Mouse (Mus musculus) midbrain, embryonic 16.5 days (tissue): ENCODE results near the gene Gpm6a. TPM values are rescaled to one million over a fixed set of nuclear protein-coding genes. Genes with fewer than 3 reads are reported as not detected.
A peak's percentile ranks its signal among the peaks of the same experiment; 100 is the strongest.

Experiments
- ATAC-seq: fragments of 200-750 bp; cut with Nextera tagmentation; 2 replicates; pipeline ENCODE4 v1.8.0; 2017; ENCODE audit warnings: moderate TSS enrichment
- H3K27ac ChIP-seq: fragments of 300-500 bp; sonication (generic); 2 replicates; pipeline ENCODE4 v1.5.1; 2014; ENCODE audit warnings: mild to moderate bottlenecking, low read length, mixed read lengths
- H3K27me3 ChIP-seq: fragments of 300-500 bp; sonication (generic); 2 replicates; pipeline ENCODE4 v1.6.1; 2014; ENCODE audit warnings: low read depth, low read length, mixed read lengths; ENCODE audit not compliant: control insufficient read depth, insufficient read depth
- H3K36me3 ChIP-seq: fragments of 300-500 bp; sonication (generic); 2 replicates; pipeline ENCODE4 v1.6.1; 2014; ENCODE audit warnings: mild to moderate bottlenecking, low read length, moderate library complexity, mixed read lengths; ENCODE audit not compliant: control insufficient read depth, insufficient read depth
- H3K4me1 ChIP-seq: fragments of 300-500 bp; sonication (generic); 2 replicates; pipeline ENCODE4 v1.6.1; 2014; ENCODE audit warnings: mild to moderate bottlenecking, low read length, mixed read lengths; ENCODE audit not compliant: control insufficient read depth, insufficient read depth
- H3K4me2 ChIP-seq: fragments of 300-500 bp; sonication (generic); 2 replicates; pipeline ENCODE4 v1.6.1; 2014; ENCODE audit warnings: mild to moderate bottlenecking, low read length, mixed read lengths
- H3K4me3 ChIP-seq: fragments of 300-500 bp; sonication (generic); 2 replicates; pipeline ENCODE4 v1.5.1; 2014; ENCODE audit warnings: low read depth, mild to moderate bottlenecking, low read length, moderate library complexity, mixed read lengths
- H3K9ac ChIP-seq: fragments of 300-500 bp; sonication (generic); 2 replicates; pipeline ENCODE4 v1.6.1; 2014; ENCODE audit warnings: low read depth, low read length, mixed read lengths
- H3K9me3 ChIP-seq: fragments of 300-500 bp; sonication (generic); replicated peaks from 2 replicates; pipeline ENCODE4 v1.6.1; 2014; ENCODE audit warnings: mild to moderate bottlenecking, low read length, mixed read lengths; ENCODE audit not compliant: control insufficient read depth, poor library complexity, severe bottlenecking
- WGBS: fragments of 180-500 bp; shearing (Covaris S2); extraction: QIAGEN DNeasy Blood & Tissue Kit; methylation state at CpG from one replicate; pipeline ENCODE4 v1.1.7; 2014; 5-methylcytosine and 5-hydroxymethylcytosine counted together
- polyA plus RNA-seq: library from polyadenylated mRNA; unstranded; fragments of >200 nt; fragmentation: Nextera tagmentation; extraction: Ambion mirVana; gene quantifications from 2 replicates; pipeline ENCODE4 v1.2.1, GENCODE M21; 2015

Gene Gpm6a
- polyA plus RNA-seq, 1 experiment from 2014 or later = 676 TPM

DNA sequence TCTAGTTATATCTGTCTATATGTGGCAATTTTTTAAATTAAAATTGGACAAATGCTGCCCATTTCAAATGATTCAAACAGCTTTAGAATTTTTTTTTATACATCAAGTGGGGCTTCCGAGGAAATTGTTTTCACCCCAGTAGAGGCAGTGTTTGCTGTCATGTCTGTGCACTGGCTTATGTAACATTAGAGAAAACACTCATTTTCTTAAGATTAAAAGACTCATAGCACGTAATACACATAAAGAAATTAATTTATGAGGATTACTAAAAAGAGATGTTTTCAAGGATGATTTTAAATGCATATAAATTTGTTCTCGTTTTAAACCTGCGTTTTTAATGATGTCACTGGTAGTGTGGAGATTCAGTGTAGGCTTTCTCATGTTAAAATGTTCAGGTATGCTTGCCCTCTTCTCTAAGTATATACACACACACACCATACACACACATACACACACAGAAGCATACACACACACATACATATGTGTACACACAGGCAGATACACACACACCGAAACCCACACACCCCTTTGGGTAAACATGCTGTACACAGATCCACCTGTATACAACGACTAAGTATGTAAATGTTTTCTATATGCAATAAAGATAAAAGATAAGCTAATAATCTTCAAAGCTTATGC is 1.4 kb downstream of the Gpm6a start:
- peak overlapping the region; percentile 81 for H3K9ac ChIP-seq
- 43% methylated on average over 6 of the region's 6 CpGs for WGBS
- peak overlapping the region; percentile 86 for H3K27ac ChIP-seq
- peak overlapping the region; percentile 63 for H3K4me3 ChIP-seq
- ATAC-seq = peak; percentile 46
- no peaks in the 10 kb centered on the region for H3K36me3 ChIP-seq
- no peaks in the 10 kb centered on the region for H3K27me3 ChIP-seq
- no peaks in the 10 kb centered on the region for H3K9me3 ChIP-seq
- peak overlapping the region; percentile 47 for H3K4me2 ChIP-seq
- peaks cover 16% of the 10 kb centered on the region for H3K4me1 ChIP-seq

GRCm38 (mm10) chr8:54956787-54957186 is 2.1 kb downstream of the Gpm6a start:
- Histone ChIP-seq H3K4me1 (peaks cover 16% of the 10 kb centered on the region), H3K27ac (peak overlapping the region; percentile 61; the same call in 1 of the 2 replicates), H3K4me2 (peak overlapping the region; percentile 42), H3K27me3 (no peaks in the 10 kb centered on the region), H3K9ac (peak overlapping the region; percentile 68), H3K4me3 (peak overlapping the region; percentile 49), H3K9me3 (no peaks in the 10 kb centered on the region), H3K36me3 (no peaks in the 10 kb centered on the region)
- 26% methylated on average over 3 of the region's 3 CpGs for WGBS
- no peak for ATAC-seq

GRCm38 (mm10) chr8:54957506-54957905 is 2.9 kb downstream of the Gpm6a start:
- Histone ChIP-seq H3K4me1 (peaks cover 19% of the 10 kb centered on the region), H3K4me2 (peak overlapping the region; percentile 73), H3K4me3 (peak overlapping the region; percentile 49), H3K27me3 (no peaks in the 10 kb centered on the region), H3K9me3 (no peaks in the 10 kb centered on the region), H3K9ac (peak overlapping the region; percentile 60; the same call in 1 of the 2 replicates), H3K27ac (peak overlapping the region; percentile 63; the same call in 1 of the 2 replicates), H3K36me3 (no peaks in the 10 kb centered on the region)
- ATAC-seq = no peak
- WGBS = 57% methylated on average over 3 of the region's 3 CpGs

DNA sequence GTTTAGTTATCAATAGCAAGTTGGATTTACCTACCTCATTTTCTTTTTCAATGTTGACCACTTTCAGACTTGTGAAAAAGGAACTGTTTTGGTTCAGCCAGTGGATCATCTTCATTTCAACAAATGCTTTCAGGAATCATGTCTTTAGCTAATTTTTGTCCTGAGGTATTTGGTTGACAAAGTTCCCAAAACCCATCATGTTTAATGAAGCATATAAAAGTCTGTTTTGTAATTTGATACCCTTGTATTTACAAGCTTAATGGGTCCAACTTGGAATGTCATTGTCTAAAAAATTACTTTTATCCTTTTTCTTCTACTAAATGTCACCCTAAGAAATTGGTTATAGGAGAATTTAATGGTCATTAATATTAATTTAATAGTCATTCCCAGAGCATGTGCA is 6.9 kb downstream of the Gpm6a start:
- Histone ChIP-seq H3K27ac (no peak overlapping the region), H3K4me1 (peaks cover 16% of the 10 kb centered on the region), H3K4me2 (no peak overlapping the region), H3K36me3 (no peaks in the 10 kb centered on the region), H3K4me3 (no peak overlapping the region), H3K9ac (no peak overlapping the region), H3K9me3 (no peaks in the 10 kb centered on the region), H3K27me3 (no peaks in the 10 kb centered on the region)
- no peak for ATAC-seq

- Histone ChIP-seq H3K27me3 (no peaks in the 10 kb centered on the region), H3K4me1 (peaks cover 9% of the 10 kb centered on the region), H3K9ac (no peak overlapping the region), H3K36me3 (no peaks in the 10 kb centered on the region), H3K9me3 (no peaks in the 10 kb centered on the region), H3K4me2 (no peak overlapping the region), H3K4me3 (no peak overlapping the region), H3K27ac (no peak overlapping the region)
- WGBS = 0% methylated on average over 1 of the region's 1 CpGs
- no peak for ATAC-seq
These were observed 20.4 kb downstream of the Gpm6a start for GRCm38 (mm10) chr8:54975020-54975419.

GRCm38 (mm10) chr8:54975506-54975905 is 20.9 kb downstream of the Gpm6a start:
- Histone ChIP-seq H3K36me3 (no peaks in the 10 kb centered on the region), H3K9me3 (no peaks in the 10 kb centered on the region), H3K4me1 (peaks cover 9% of the 10 kb centered on the region), H3K27ac (no peak overlapping the region), H3K4me2 (no peak overlapping the region), H3K27me3 (no peaks in the 10 kb centered on the region), H3K9ac (no peak overlapping the region), H3K4me3 (no peak overlapping the region)
- peak; percentile 57; the same call in 1 of the 2 replicates for ATAC-seq
- WGBS = 7% methylated on average over 2 of the region's 2 CpGs

GRCm38 (mm10) chr8:54975927-54976326 is 21.3 kb downstream of the Gpm6a start:
- H3K4me2 ChIP-seq = no peak overlapping the region
- WGBS = 31% methylated on average over 2 of the region's 2 CpGs
- no peaks in the 10 kb centered on the region for H3K36me3 ChIP-seq
- no peak overlapping the region for H3K4me3 ChIP-seq
- ATAC-seq = no peak; the same call in 1 of the 2 replicates
- H3K4me1 ChIP-seq = peaks cover 7% of the 10 kb centered on the region
- H3K9me3 ChIP-seq = no peaks in the 10 kb centered on the region
- no peak overlapping the region for H3K9ac ChIP-seq
- no peak overlapping the region for H3K27ac ChIP-seq
- no peaks in the 10 kb centered on the region for H3K27me3 ChIP-seq

DNA sequence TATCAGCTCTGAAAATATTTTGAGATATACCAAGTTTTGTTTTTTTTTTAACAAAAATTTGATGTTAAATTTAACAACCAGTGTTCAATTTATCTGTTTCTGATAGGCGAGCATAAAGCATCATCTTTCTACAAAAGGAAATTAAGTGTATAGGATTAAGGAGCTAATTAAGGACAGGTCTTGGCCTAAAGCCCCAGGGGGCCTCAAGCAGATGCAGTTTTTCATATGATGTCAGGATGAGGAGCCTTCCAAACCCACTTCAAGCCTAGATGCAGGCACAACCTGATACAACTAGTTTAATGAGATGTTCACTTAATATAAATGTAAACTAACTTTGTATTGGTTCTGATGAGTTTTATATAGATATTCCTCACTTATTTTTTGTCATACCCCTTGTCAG is 22.0 kb downstream of the Gpm6a start:
- H3K4me3 ChIP-seq = no peak overlapping the region
- 32% methylated on average over 1 of the region's 1 CpGs for WGBS
- H3K27me3 ChIP-seq = no peaks in the 10 kb centered on the region
- no peak overlapping the region for H3K27ac ChIP-seq
- no peak for ATAC-seq
- H3K4me1 ChIP-seq = peaks cover 3% of the 10 kb centered on the region; the same call in 1 of the 2 replicates
- H3K36me3 ChIP-seq = no peaks in the 10 kb centered on the region
- no peaks in the 10 kb centered on the region for H3K9me3 ChIP-seq
- no peak overlapping the region for H3K4me2 ChIP-seq
- no peak overlapping the region for H3K9ac ChIP-seq

DNA sequence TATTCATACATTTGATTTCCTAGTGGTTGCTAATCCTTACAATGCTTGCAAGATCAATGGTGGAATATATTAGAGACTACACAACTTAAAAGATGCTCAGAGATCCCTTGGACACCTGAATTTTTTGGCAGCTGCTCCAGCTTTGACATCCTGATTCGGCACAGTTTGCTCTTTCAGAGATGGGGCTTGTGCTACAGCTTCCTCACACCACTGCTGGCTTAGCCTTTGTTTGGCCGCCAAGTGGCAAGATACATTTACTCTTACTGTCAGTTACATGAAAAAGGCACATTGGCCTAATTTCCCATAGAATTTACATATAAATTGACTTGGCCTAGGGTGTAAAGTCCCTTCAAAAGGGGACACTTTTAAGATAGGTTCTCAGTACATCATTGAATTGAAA is 32.1 kb downstream of the Gpm6a start:
- Histone ChIP-seq H3K4me3 (no peak overlapping the region), H3K9me3 (no peaks in the 10 kb centered on the region), H3K27me3 (no peaks in the 10 kb centered on the region), H3K36me3 (no peaks in the 10 kb centered on the region), H3K4me1 (peaks cover 13% of the 10 kb centered on the region), H3K9ac (no peak overlapping the region), H3K4me2 (no peak overlapping the region), H3K27ac (no peak overlapping the region)
- WGBS = 38% methylated on average over 2 of the region's 2 CpGs
- no peak for ATAC-seq
